Mouse (Mus musculus) skeletal muscle tissue, adult 2 months (tissue): ENCODE results near the gene Cd63.

Experiments used
- DNase-seq: peaks from one replicate; pipeline ENCODE4 v3.0.0-alpha.2; 2012; ENCODE audit warnings: low read depth, low spot score

The Cd63 gene

DNA sequence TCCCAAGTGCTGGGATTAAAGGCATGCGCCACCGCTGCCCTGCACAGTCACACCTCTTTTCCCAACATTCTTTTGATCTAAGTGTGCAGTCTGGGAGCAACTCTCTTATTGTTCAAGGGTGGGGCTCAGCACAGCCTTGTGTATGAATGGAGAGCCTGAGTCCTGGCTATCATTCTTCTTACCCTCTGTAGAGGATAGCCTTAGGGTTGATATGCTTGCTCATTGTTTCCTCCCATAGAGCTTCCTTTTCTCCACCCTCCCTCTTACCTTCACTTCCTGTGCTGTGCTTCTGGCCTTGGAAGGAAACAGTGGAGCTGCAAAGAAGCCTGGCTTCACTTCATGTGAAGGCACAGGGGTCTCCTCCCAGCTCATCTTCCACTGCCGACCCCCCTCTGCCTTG, at the start of gene Cd63:
Gene Cd63 (plus strand): TSS at position 292 of the 400 bp plus-strand sequence.
- no peak for DNase-seq

DNA sequence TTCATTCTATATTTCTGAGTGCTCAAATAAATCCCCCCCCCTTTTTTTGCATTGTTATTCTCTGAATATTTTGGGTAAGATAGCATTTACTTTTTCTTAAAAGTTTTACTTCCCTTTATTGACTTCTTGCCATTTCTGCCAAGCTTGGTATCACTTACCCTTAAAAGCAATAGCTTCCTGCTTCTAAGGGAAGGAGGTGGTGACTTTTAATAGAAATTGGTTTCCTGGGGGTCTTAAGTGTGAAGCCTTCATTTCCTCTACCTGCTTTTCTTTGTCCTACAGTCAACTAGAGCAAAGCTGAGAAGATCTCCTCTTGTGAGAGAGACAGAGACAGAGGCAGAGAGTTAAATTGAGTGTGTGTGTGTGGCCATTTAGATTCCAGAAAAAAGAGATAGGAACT, 39.6 kb upstream of the Cd63 start:
- no peak for DNase-seq

DNA sequence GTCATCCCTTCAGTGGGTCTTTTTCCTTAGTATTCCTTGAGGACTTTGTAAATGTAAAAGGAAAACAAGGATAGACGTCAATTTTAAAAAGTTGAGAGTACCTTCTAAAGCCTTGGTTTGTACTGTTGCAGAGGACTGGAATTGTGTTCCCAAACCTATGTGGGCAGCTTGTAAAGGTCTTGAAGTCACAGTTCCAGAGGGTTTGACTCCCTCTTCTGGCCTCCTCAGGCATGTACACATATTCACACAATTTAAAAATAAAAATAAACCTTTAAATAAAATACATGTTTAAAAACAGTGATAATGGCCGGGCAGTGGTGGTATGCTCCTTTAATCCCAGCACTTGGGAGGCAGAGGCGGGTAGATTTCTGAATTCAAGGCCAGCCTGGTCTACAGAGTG, 34.7 kb upstream of the Cd63 start:
- DNase-seq = no peak

DNA sequence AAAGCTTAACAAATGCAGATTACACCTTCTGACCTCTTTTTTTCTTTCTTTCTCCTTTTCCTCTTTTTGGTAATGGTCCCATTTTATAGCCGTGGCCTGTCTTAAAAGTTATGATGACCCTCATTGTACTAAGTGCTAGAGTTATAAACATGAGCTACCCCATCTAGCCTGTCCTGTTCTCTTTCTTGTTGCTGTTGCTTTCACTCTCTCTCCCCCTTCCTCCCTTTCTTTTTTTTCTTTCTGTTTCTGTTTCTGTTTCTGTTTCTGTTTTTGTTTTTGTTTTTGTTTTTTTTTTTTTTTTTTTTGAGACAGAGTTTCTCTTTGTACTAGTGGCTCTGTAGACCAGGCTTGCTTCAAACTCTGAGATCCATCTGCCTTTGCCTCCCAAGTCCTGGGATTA, 34.3 kb upstream of the Cd63 start:
- DNase-seq = no peak

DNA sequence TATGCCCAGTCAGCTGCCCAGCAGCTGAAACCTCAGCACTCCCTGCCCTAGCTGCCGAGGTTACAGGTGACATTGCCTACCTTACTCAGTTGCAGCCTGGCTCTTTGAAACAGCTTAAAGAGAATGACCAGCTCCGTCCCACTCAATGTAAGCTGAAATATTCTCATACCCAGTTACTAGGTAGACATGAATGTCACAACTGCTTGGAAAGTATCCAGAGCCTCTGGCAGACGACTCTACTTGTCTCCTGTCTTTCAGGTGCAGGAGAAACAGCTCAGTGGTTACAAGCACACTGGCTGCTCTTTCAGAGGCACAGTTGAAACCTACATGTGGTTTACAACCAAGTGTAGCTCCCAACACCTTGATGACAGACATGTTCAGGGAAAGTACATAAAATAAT, 30.4 kb upstream of the Cd63 start:
- no peak for DNase-seq

DNA sequence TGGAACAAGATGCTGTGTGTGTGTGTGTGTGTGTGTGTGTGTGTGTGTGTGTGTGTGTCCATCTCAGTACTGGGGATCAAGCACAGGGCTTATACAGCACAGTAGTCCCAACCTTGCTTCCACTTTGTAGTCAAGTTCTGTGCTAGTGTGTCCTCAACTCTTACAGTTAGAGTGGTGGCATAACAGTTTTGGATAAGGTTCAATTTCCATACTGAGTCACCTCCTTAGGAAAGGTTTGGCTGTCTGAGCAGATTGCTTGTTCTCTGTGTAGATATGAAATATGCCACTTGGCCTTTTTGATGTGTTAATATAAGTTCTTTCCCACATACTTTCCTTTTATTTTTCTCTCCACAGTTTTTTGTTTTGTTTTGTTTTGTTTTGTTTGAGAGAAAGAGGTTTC, 22.5 kb upstream of the Cd63 start:
- DNase-seq = no peak

DNA sequence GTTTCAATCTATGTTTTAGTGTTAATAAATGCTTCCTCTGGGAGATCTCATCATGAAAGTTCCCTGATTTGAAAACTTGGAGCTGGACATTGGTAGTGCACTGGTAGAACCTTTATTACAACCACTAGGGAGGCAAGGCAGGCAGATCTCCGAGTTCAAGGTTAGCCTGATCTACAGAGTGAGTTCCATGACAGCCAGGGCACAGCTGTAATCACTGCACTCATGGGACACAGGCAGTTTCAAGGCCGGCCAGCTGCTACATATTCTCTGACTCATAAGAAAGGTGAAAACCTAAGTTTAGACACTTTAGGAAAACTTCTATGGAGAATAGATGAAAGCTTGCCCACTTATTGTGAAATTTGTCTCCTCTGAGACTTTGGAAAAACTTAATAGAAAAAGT, 22.0 kb upstream of the Cd63 start:
- no peak for DNase-seq

DNA sequence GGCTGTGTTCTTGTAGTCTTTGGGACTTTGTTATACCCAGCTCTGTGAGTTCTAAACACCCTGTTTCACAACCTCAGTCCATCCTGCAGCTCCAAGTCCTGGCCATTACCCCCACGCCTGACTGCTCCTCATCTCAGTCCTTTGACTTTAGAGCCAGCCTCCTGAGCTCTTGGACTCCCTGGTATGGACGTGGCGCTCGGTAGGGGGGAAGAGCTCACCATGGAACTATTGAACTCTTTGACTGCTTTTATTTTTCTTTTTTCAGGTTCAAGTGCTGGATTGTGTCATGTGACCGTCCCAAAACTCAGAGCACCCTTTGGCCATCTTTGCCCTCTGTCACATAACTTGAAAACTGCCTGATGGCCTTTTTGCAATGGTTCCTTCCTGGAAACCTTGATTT, 18.7 kb upstream of the Cd63 start:
- DNase-seq = no peak

DNA sequence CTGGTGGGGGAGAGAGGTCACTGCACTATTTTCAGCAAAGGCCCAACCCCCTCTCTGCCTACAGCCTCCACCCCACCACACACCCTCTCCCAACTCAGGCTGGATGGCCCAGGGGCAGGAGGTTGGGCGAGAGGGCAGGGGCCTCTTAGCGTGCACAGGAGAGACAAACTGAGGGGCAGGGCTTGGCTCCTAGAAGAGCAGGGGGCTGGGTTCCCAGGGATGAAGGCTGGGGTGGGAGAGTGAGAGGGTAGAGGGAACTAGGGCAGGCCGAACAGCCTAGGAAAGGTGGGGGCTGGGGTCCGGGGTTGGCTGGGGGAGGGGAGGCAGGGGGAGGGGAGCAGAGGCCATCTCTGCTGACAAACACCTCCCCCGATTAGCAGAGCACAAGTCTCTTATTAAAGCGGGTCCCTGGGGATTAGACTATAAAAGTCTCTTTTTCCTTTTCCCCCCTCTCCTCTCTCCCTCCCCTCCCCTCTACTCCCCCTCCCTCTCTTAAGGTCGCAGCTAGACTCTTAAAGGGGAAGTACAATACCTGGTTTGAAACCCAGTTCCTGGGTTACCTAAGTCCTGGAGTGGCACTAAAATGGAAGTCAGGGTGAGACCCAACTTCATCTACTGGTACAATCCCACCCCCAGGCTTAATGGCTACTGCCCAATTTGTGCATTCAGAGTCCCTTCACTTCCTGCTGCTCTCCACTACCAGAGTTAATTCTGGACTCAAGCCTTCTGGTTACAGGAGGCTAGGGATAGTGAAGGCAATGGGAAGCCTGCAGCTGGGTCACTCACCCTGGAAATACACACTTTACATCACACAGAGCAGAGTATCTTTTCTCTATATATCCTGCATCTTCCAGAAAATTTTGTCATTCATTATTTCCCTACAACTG, 11.6 kb upstream of the Cd63 start:
- DNase-seq = no peak

DNA sequence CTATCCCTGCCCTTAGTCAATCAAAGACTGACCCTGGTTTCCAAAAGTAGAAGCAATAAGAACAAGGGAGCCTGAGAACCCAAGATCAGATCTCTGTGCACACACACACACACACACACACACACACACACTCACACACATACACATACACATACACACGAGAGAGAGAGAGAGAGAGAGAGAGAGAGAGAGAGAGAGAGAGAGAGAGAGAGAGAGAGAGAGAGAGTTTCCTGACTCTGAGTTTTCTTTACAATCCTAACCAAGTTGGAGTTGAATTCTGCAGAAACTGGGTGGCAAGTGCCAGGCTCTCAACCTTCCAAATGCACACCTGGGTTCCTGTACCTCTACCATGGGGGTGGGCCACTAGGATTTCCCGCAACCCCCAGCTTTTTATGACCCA, 10.9 kb upstream of the Cd63 start:
- no peak for DNase-seq

DNA sequence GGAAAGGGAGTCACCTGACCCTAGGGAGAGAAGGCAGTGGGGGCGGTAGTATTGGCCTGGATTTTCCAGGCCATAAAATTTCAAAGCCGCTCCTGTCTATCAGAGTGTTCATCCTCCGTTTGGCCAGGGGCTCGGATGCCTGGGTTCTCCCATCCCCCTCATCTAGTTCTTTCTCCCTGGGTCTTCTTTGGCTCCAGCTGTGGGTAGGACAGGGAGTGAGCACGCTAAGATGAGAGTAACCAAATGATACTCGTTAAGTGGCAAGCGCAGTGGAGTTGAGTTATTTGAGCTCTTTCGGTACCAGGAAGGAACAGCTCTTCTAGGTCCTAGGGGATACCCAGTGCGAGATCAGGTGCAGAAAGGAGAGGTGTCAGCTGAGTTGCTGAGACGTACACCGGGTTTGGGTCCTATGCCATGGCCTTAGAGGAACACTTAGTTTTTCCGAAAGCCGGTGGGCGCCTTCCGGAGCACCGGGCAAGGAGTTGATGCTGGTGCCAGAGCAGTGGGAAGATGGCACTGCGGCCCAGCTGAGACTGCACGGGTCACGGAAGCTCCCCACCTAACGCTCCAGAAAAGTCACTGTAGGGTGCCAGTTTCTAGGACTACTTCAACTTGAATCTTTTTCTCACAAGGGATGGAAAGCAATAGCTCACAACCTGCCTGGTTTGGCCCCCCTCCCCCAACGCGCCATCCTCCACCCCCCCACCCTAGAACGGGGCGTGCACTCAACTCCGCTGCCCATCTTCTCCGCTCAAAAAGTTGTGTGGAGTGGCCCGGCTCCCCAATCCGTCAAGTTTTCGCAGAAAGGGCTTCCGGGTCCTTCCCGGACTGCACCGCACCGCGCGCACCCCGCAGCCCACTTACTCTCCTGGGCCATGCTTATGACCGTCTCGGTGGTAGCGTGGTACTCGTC, 10.2 kb upstream of the Cd63 start:
- no peak for DNase-seq

DNA sequence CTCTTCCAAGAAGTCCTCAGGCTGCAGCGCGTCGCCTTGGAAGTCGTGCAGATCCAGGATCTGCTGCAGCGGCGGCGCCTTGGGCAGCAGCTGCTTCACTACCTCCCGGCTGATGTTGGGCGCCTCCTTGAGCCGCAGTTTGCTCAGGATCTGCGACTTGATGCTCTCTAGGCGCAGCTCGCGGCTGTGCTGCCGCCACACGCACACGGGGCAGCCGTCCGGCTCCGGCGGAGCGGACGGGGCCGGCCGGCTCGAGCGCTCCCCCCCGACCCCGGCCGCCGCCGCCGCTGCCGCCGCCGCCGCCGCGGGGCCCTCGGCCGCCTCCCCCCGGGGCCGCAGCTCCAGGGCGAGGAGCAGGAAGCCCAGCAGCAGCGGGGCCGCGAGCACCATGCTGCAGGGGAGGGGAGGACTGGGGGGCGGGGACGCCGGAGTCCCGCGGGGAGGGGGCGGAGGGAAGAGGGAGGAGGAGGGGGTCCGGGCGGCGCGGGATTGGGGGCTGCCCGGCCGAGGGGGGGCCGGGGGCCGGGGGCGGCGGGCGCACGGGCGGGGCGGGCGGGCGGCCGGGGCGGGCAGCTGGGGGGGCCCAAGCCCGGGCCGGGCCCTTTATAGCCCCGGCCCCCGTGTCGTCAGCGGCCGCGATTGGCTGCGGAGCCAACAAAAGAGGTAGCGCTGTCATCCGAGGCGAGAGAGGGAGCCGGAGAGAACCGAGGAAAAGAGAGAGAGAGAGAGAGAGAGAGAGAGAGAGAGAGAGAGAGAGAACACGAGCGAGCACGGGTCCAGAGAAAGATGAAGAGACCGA, 9.3 kb upstream of the Cd63 start, which contains the start of gene Gdf11:
Gene Gdf11 (minus strand): TSS at position 423 of the 799 bp plus-strand sequence.
- DNase-seq = no peak

DNA sequence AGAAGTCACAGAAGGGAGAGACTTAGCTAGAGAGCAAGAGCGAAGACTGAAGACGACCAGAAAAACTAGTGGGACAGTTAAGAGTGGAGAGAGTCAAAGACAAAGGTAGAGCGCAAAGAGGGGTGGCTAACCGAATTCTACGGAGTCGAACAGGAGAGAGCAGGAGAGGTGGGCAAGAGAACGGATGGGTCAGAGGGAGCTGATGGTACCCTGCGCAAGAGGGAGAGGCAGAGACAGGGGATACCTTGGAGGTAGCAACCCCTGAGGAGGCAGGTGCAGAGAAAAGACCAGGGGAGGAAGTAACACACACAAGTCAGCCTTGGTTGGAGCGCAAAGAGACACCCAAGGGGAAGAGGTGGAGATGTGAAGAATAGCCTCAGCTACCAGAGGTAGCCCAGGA, 8.5 kb upstream of the Cd63 start:
- no peak for DNase-seq

DNA sequence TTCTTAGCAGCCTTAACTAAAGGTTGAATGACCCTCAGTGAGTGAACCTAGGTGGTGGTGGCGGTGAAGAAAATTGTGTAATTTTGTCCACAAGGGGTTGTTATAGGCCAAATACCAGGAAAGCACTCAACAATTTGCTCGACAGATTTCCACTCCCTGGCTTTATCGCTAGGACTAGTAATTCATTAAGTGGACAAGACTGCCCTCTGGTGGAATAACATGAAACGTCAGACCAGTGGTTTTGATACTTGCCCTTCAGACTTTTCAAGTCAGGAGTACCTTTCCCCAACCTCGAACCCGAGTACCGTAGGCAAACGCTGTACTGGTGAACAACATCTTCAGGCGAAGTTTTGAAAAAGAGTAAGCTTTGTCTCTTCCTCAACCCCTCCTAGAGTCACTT, 5.4 kb upstream of the Cd63 start:
- DNase-seq = peak; percentile 77

DNA sequence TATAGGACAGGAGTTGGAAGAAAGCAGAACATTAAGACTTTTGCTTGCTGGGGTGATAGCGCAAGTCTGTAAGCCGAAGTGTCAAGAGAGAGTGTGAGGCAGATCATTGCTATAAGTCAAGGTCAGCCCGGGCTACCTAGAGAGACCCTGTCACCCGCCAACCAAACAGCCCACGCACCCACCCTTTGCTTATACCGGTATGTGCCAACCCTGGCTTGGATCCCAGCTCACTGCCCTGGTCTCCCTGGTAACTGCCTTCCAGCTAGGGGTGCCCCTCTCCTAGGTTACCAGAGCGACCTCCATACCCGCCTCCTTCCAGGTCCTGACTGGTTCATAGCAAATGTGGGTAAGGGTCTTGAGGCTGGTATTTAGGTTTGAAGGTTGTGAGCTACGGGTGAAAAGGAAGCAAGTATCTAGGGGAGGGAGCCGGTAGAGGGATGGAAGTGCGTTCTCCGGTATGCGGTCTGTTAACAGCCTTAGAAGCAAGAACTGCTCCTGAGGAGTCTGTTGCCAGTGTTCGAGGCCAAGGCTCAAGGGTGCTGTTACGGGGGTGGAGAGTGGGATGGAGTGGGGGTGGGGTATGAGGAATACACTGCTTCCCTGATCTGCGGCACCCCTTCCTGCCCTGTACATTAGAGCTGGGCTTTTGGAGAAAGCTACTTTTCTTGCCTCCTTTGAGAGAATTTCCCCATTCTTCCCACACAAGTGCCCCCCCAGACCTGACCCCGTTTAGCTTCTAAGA, 4.7 kb upstream of the Cd63 start:
- no peak for DNase-seq

DNA sequence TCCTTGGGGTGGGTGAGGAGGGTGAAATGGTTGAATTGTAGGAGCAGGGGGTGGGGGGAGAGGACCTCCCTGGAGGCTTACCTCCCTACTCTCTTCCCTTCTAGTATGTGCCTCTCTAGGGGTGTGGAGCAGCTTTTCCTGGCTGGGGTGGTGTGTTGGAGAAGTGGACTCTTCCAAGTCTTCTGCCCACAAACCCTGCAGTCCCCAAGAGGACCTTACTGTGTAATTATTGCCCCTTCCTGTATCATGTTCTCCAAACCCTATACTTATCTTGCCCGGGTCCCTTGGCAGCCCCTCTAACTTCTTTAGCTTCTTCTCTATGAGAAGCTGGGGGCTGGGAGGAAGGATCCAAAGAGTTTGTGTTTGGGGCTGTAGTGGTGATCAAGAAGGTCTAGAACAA, 4.0 kb upstream of the Cd63 start:
- no peak for DNase-seq

DNA sequence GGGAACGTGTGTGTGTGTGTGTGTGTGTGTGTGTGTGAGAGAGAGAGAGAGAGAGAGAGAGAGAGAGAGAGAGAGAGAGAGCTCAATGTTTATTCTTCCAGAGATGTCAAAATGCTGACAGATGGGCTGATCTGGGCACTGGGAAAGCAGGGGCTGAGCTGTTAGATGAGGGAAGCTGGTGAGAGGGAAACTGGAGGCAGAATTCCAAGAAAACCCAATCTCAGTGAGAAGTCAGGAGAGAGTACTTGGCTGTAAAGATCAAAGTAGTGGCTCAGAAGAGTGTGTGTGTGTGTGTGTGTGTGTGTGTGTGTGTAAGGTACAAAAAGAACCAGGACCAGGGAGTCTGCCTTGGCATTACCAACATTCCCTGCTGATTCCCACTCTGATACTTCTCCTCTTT, 3.3 kb upstream of the Cd63 start:
- no peak for DNase-seq

DNA sequence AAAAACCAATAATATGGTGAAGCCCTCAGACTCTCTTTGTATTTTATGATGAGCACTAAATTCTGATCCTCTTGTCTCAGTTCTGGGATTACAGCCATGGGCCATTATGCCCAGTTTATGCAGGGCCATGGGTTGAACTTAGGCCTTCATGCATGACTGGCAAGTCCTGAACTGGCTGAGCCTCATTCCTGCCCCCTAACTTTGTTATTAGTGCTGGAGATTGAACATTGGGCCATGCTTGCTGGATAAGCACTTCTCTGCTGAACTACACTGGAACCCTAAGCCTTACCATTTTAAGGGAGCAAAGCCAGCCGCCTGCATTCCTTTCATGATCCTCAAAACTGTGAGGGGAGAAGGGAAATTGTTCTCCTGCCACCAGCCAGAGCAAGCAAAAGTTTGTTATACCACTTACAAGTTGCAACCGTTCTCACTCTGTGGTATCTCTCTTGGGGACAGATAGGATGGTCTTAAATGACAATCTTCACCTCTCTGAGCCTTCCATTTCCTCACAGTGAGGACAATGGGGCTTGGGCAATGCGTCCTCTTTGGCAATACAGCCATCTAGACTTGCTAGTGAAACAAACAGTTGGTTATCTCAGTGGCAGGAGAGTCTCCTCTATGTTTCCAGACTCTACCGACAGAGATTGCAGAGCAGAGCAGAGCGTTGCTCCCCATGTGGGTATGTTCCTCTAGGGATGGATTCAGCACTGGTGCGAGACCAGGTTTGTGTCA, 864 bp upstream of the Cd63 start:
- no peak for DNase-seq

DNA sequence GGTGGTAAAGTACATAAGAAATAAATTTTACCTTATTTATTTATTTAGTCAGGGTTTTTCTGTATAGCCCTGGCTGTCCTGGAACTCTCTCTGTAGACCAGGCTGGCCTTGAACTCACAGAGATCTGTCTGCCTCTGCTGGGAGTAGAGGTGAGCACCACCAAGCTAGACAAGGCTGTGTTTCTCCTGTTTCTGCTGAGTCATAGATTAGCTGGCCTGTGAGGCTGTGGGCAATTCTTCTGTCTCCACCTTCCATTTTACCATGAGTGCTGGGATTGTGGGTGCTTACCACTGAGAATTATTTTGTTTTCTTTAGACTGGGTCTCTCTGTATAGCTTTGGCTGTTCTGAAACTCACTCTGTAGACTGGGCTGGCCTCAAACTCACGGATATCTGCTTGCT, 620 bp downstream of the Cd63 start:
- DNase-seq = no peak

DNA sequence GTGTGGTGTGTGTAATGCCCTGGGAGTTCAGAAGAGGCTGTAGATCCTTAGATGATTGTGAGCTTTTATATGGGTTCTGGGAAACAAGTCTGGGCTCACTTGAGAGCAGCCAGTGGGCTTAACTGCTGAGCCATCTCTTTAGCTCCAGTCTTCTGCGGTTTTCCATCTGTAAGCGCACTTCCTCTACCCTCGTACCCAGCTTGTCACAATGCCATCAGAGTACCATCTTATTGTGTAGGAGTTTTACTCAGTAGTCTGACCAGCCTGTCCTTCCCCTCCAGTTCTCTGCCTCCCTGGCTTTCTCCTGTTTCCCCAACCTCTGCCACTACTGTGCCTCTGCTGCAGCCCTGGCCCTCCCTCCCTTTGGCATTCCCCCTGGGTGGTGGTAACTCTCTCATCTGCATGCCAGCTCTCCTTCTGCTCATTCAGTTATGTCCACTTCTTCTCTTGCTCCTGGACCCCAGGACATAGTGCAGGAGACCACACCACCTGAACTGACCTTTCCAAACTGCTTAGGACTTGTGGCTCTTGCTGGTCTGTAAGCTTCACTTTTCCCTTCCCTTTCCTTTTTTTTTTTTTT, 1.7 kb downstream of the Cd63 start:
- no peak for DNase-seq
